Mouse (Mus musculus) megakaryocyte progenitor cell, adult 5-6 weeks (primary cell): Measurements from ENCODE around the gene Rab14. TPM values are rescaled to one million over a fixed set of nuclear protein-coding genes. Genes with fewer than 3 reads are reported as not detected.

ENCODE experiments used
- ATAC-seq: replicated peaks from 2 replicates; pipeline ENCODE4 v1.8.0; 2016; ENCODE audit warnings: mild to moderate bottlenecking, moderate TSS enrichment, inconsistent platforms; ENCODE audit not compliant: poor library complexity
- total RNA-seq, 2 experiments: library from RNA; stranded (forward) in 1 of 2; stranded (reverse) in 1 of 2; fragments of 157-497, 149-512 nt in 1 of 2; fragments of 200-1000 nt in 1 of 2; gene quantifications; 2 replicates each; pipeline versions ENCODE4 v1.2.3 to v1.2.4; 2015 to 2017

Rab14 gene
- total RNA-seq (2015), result 110 and 111 TPM in 2 replicates
- 105 and 106 TPM in 2 replicates for total RNA-seq (2017)

- peak; percentile 91 for ATAC-seq
These were observed at the start of gene Rab14 for GRCm38 (mm10) chr2:35200898-35201668. Gene Rab14, minus strand, starts transcription at chr2:35201120.

GRCm38 (mm10) chr2:35247763-35248162, 46.8 kb upstream of the Rab14 start:
- ATAC-seq, result no peak

GRCm38 (mm10) chr2:35244241-35244640, 43.3 kb upstream of the Rab14 start:
- peak; percentile 57 for ATAC-seq

- ATAC-seq, result no peak
These were observed 34.1 kb upstream of the Rab14 start for GRCm38 (mm10) chr2:35235021-35235420.

GRCm38 (mm10) chr2:35233898-35234297, 33.0 kb upstream of the Rab14 start:
- no peak; the same call in 1 of the 2 replicates for ATAC-seq

GRCm38 (mm10) chr2:35232595-35233445, 31.9 kb upstream of the Rab14 start:
- ATAC-seq, result peak; percentile 50

- ATAC-seq, result peak; percentile 47
These were observed 31.0 kb upstream of the Rab14 start for GRCm38 (mm10) chr2:35231871-35232270.

- ATAC-seq, result no peak
These were observed 29.3 kb upstream of the Rab14 start for GRCm38 (mm10) chr2:35230215-35230614.

GRCm38 (mm10) chr2:35228145-35228544, 27.2 kb upstream of the Rab14 start:
- ATAC-seq, result no peak

- ATAC-seq, result no peak
These were observed 23.4 kb upstream of the Rab14 start for GRCm38 (mm10) chr2:35224285-35224684.

- 0 out of 2 replicates have a peak, but pooled peaks have one; percentile 37 for ATAC-seq
These were observed 22.0 kb upstream of the Rab14 start for GRCm38 (mm10) chr2:35222822-35223391.

- no peak for ATAC-seq
These were observed 17.8 kb upstream of the Rab14 start for GRCm38 (mm10) chr2:35218736-35219135.

- no peak for ATAC-seq
These were observed 15.8 kb upstream of the Rab14 start for GRCm38 (mm10) chr2:35216701-35217100.

GRCm38 (mm10) chr2:35215363-35215762, 14.4 kb upstream of the Rab14 start:
- no peak for ATAC-seq

GRCm38 (mm10) chr2:35214881-35215358, 14.0 kb upstream of the Rab14 start:
- ATAC-seq, result peak; percentile 89

GRCm38 (mm10) chr2:35213345-35213910, 12.5 kb upstream of the Rab14 start:
- peak; percentile 43 for ATAC-seq

- no peak for ATAC-seq
These were observed 10.8 kb upstream of the Rab14 start for GRCm38 (mm10) chr2:35211681-35212080.

- peak; percentile 63 for ATAC-seq
These were observed 8.2 kb upstream of the Rab14 start for GRCm38 (mm10) chr2:35208931-35209665.

GRCm38 (mm10) chr2:35208054-35208453, 7.1 kb upstream of the Rab14 start:
- no peak for ATAC-seq

GRCm38 (mm10) chr2:35206761-35207160, 5.8 kb upstream of the Rab14 start:
- ATAC-seq, result peak; percentile 49
